Mouse (Mus musculus) ES-Bruce4 (cell line): ENCODE data around the gene Zfp408.

Source experiments
- CTCF ChIP-seq: IDR thresholded peaks from one replicate; pipeline ENCODE4 v1.8.1; 2011; ENCODE audit warnings: low read depth, low read length
- EP300 ChIP-seq: IDR thresholded peaks from 2 replicates; pipeline ENCODE4 v1.6.1; 2011; ENCODE audit warnings: low read depth, low read length; ENCODE audit not compliant: insufficient read depth
- POLR2A ChIP-seq: IDR thresholded peaks from one replicate; pipeline ENCODE4 v1.8.1; 2011; ENCODE audit warnings: low read length; ENCODE audit not compliant: insufficient read depth

- TF ChIP-seq EP300, result no peak
- TF ChIP-seq POLR2A, result no peak
- peak; percentile 73 for TF ChIP-seq CTCF
Measured at GRCm38 (mm10) chr2:91646733-91647132, 2.9 kb downstream of the Zfp408 start.
